Mouse (Mus musculus) ES-Bruce4 (cell line): ENCODE results near the gene Eepd1.

Experiments
- CTCF ChIP-seq: IDR thresholded peaks from one replicate; pipeline ENCODE4 v1.8.1; 2011; ENCODE audit warnings: low read depth, low read length
- POLR2A ChIP-seq: IDR thresholded peaks from one replicate; pipeline ENCODE4 v1.8.1; 2011; ENCODE audit warnings: low read length; ENCODE audit not compliant: insufficient read depth

GRCm38 (mm10) chr9:25567071-25567470, 85.7 kb downstream of the Eepd1 start:
- TF ChIP-seq POLR2A (no peak), CTCF (no peak)
